Mouse (Mus musculus) heart, postnatal 0 days (tissue): ENCODE data around the gene Dock8.

Source experiments
- CTCF ChIP-seq: IDR thresholded peaks from 2 replicates; pipeline ENCODE4 v1.5.1; 2016; ENCODE audit warnings: antibody characterized with exemption, control low read depth, low read depth
- EP300 ChIP-seq: IDR thresholded peaks from 2 replicates; pipeline ENCODE4 v1.6.1; 2016; ENCODE audit warnings: antibody characterized with exemption, low read depth

DNA sequence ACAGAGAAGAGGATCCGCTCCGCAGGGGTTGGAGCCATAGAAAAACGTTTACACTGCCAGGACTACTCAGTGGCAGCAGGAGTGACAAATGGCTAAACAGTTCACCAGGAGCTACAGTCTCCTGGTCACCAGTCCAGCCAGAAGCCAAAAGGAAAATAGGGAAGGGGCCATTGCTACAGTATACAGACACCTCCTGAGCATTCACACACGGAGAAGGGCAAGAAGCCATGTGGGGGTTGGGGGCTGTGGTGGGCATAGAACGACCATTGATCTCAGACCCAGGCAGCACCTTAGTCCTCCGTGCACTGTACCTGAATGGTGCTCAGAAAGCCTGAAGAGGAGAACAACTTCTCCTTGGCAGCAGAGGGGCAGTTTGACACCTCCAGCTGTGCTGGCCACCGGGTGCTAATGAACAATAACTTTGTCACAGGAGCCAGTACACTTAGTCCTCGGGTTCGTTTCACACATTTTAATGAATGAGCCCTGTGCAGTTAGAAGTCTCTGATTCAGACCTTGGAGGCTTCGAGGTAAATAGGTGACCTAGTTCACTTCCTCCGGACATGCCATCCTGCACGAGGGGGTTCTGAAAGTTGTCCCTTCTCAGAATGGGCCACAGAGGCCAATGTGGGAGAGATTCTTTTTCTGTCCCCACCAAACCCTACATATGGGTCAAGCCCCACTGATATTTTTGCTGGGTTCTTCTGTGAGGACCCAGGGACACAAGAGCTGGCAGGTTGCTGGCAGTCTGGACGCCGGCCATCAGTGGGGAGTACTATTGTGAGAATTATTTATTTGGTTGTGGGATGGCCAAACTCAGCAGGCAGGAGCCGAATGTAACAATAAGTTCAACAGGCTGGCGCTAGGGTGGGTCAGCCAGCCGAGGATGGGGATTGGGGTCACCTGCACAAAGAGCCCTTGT is 145.0 kb downstream of the Dock8 start:
- TF ChIP-seq CTCF, result no peak
- TF ChIP-seq EP300, result no peak
